In the genomic region with DNA sequence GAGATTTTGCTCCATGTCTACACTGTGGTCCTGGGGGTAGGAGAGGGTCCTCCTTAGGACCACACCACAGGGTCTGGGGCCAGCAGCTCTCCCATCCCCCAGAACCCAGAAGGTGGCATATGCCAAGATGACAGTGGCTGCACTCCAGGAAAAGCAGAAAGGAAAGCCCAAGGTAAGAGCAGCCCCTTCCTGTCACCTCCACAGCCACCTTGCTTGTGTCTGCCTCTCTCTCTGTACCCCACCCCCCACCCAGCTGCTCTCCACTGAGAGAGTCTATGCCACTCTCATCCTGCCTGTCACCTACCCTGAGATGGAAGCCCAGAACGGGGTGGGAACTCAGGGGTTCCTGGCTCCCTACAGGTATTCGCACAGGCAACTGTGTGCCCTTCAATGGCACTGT, we compare ENCODE assay signal across 15 mouse cellular contexts.
"Had no signal": no experiment of that assay in that cellular context is flagged by ENCODE, and none has a peak within 500 bp of the region (broad histone marks: within the 10 kb centered on the region; RNA-seq: fewer than 3 reads in every experiment).

No protein-coding gene starts in this region.

- H3K27me3 ChIP-seq: liver, embryonic 12.5 days had no signal

- ATAC-seq: intestine, embryonic 16.5 days had no signal

- H3K4me2 ChIP-seq: limb, embryonic 15.5 days; liver, embryonic 12.5 days; lung, embryonic 14.5 days; neural tube, embryonic 15.5 days had no signal

- H3K9ac ChIP-seq: limb, embryonic 15.5 days; liver, embryonic 12.5 days; lung, embryonic 14.5 days; neural tube, embryonic 15.5 days had no signal

- H3K4me1 ChIP-seq: liver, embryonic 12.5 days; neural tube, embryonic 15.5 days had no signal

- DNase-seq: kidney, adult 2 months; kidney, postnatal 36 days; layer of hippocampus, adult 9-11 months; layer of hippocampus, postnatal 36 days; lung, embryonic 14.5 days; lung, postnatal 10 days; lung, postnatal 4 days; midbrain, embryonic 14.5 days had no signal

- H3K36me3 ChIP-seq: limb, embryonic 15.5 days; liver, embryonic 12.5 days; midbrain, embryonic 10.5 days; neural tube, embryonic 15.5 days had no signal

- H3K9me3 ChIP-seq: limb, embryonic 15.5 days; liver, embryonic 12.5 days; midbrain, embryonic 10.5 days; neural tube, embryonic 15.5 days had no signal

- H3K27ac ChIP-seq: kidney, postnatal 0 days; limb, embryonic 15.5 days; liver, embryonic 12.5 days; midbrain, embryonic 10.5 days; neural tube, embryonic 15.5 days had no signal

- H3K4me3 ChIP-seq: limb, embryonic 15.5 days; liver, embryonic 12.5 days; midbrain, embryonic 10.5 days; myocyte; neural tube, embryonic 15.5 days had no signal
